Mouse (Mus musculus) liver, embryonic 14.5 days (tissue): ENCODE measurements around the gene Cr2. TPM values are rescaled to one million over a fixed set of nuclear protein-coding genes. Genes with fewer than 3 reads are reported as not detected.

ENCODE experiments used
- ATAC-seq: fragments of 200-750 bp; cut with Nextera tagmentation; 2 replicates; pipeline ENCODE4 v1.8.0; 2017; ENCODE audit warnings: moderate number of reproducible peaks, mild to moderate bottlenecking, moderate library complexity; ENCODE audit not compliant: insufficient read depth
- DNase-seq, 3 experiments: peaks; one replicate each; pipeline ENCODE4 v3.0.0-alpha.2; 2012 to 2013; ENCODE audit warnings: low read depth in 3 of 3, low spot score in 3 of 3
- H3K27ac ChIP-seq: fragments of 300-500 bp; sonication (generic); 2 replicates; pipeline ENCODE4 v1.5.1; 2014; ENCODE audit warnings: moderate library complexity, mild to moderate bottlenecking, control low read depth, inconsistent platforms
- H3K27me3 ChIP-seq: fragments of 300-500 bp; sonication (generic); 2 replicates; pipeline ENCODE4 v1.6.1; 2014; ENCODE audit warnings: mild to moderate bottlenecking, low read length, moderate library complexity; ENCODE audit not compliant: control insufficient read depth, insufficient read depth
- H3K36me3 ChIP-seq: fragments of 300-500 bp; sonication (generic); replicated peaks from 2 replicates; pipeline ENCODE4 v1.6.1; 2014; ENCODE audit warnings: low read depth; ENCODE audit not compliant: control insufficient read depth, insufficient read depth
- H3K4me1 ChIP-seq, 2 experiments: fragments of 200-500 bp in 1 of 2; fragments of 300-500 bp in 1 of 2; sonication (generic) in 1 of 2; replicated peaks; 2 replicates each; pipeline ENCODE4 v1.6.1; 2012 to 2014; ENCODE audit warnings: antibody characterized with exemption in 1 of 2, inconsistent platforms in 1 of 2, low read length in 1 of 2; ENCODE audit not compliant: control insufficient read depth in 2 of 2, insufficient read depth in 2 of 2
- H3K4me2 ChIP-seq: fragments of 300-500 bp; sonication (generic); 2 replicates; pipeline ENCODE4 v1.6.1; 2014; ENCODE audit warnings: low read depth, mild to moderate bottlenecking, control low read depth, moderate library complexity
- H3K4me3 ChIP-seq, 2 experiments: fragments of 200-500 bp in 1 of 2; fragments of 300-500 bp in 1 of 2; sonication (generic) in 1 of 2; 2 replicates each; pipeline ENCODE4 v1.5.1; 2012 to 2014; ENCODE audit warnings: low read depth in 2 of 2, low read length in 2 of 2, mild to moderate bottlenecking in 2 of 2, control low read depth in 1 of 2, inconsistent platforms in 1 of 2, moderate library complexity in 1 of 2; ENCODE audit not compliant: insufficient read depth in 1 of 2
- H3K9ac ChIP-seq: fragments of 300-500 bp; sonication (generic); replicated peaks from 2 replicates; pipeline ENCODE4 v1.6.1; 2014; ENCODE audit warnings: mild to moderate bottlenecking, control low read depth, moderate library complexity
- H3K9me3 ChIP-seq: fragments of 300-500 bp; sonication (generic); 2 replicates; pipeline ENCODE4 v1.6.1; 2016; ENCODE audit warnings: low read length, mixed read lengths; ENCODE audit not compliant: control insufficient read depth
- CTCF ChIP-seq: IDR thresholded peaks from 2 replicates; pipeline ENCODE4 v1.5.1; 2016; ENCODE audit warnings: antibody characterized with exemption, low read depth, control low read depth
- EP300 ChIP-seq: IDR thresholded peaks from 2 replicates; pipeline ENCODE4 v1.6.1; 2016; ENCODE audit warnings: antibody characterized with exemption, low read depth
- WGBS: fragments of 180-500 bp; shearing (Covaris S2); extraction: QIAGEN DNeasy Blood & Tissue Kit; methylation state at CpG from one replicate; pipeline ENCODE4 v1.1.7; 2014; ENCODE audit not compliant: insufficient replicate concordance; 5-methylcytosine and 5-hydroxymethylcytosine counted together
- polyA plus RNA-seq, 2 experiments: library from polyadenylated mRNA; depleted of rRNA in 1 of 2; stranded (reverse) in 1 of 2; unstranded in 1 of 2; fragments of >200 nt; fragmentation: Nextera tagmentation in 1 of 2; extraction: Ambion mirVana in 1 of 2; gene quantifications; 2 replicates each; pipeline versions ENCODE4 v1.2.1 to v1.2.3; 2012 to 2014

Cr2 gene
- polyA plus RNA-seq, 2 experiments, result 0.19 TPM; not detected in 1

DNA sequence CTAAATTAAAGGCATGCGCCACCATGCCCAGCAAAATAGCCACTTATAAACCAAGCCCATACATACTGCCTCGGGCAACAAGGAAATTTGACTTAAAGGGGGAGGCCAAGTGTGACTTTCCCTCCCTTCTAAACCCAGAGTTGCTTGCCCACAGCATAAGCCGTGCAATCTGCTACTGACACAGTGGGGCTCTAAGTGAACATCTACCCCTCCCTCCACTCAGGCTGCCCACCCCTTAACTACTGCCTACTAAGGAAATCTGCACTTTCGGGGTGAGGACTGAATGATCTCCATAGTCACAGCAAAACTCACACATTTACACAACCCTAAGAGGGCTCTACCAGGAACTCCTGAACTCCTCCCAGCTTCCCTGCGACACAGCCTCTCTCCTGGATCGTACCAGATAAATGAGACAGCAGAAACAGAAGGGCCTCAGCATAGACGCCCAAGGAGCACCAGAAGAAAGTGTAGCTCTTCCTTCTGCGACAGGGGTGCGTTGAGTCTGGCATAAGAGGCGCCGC is 84.8 kb downstream of the Cr2 start:
- peak overlapping the region; percentile 72 to 79 for H3K4me3 ChIP-seq
- H3K27me3 ChIP-seq, result no peaks in the 10 kb centered on the region
- peaks cover 8% of the 10 kb centered on the region; the same call in 1 of the 2 replicates for H3K36me3 ChIP-seq
- peak overlapping the region; percentile 98 for H3K27ac ChIP-seq
- DNase-seq (peak; percentile 79 to 91 (median 83)), ATAC-seq (peak; percentile 96)
- TF ChIP-seq CTCF (no peak), EP300 (peak; percentile 55; the same call in 1 of the 2 replicates)
- H3K9me3 ChIP-seq, result no peaks in the 10 kb centered on the region
- WGBS, result 9% methylated on average over 11 of the region's 11 CpGs
- H3K9ac ChIP-seq, result peak overlapping the region; percentile 89
- H3K4me1 ChIP-seq, result peaks cover 34 to 35% of the 10 kb centered on the region in 2 experiments
- H3K4me2 ChIP-seq, result peak overlapping the region; percentile 90

Other genes with a start within 250 kb of the Cr2 start
- gene Cd34, start 237.9 kb downstream of the Cr2 start, polyA plus RNA-seq (2012; rRNA removed), result 5.8 and 7.7 TPM in 2 replicates
- 10.6 and 11.2 TPM in 2 replicates for gene Cd34, start 237.9 kb downstream of the Cr2 start, polyA plus RNA-seq (2014; fragmentation: Nextera tagmentation; extraction: Ambion mirVana)
- 1.2 and 1.5 TPM in 2 replicates for gene Cd46, start 84.5 kb downstream of the Cr2 start, polyA plus RNA-seq (2012; rRNA removed)
- gene Cd46, start 84.5 kb downstream of the Cr2 start, polyA plus RNA-seq (2014; fragmentation: Nextera tagmentation; extraction: Ambion mirVana), result 0.71 and 0.93 TPM in 2 replicates
- 34.4 and 41.4 TPM in 2 replicates for gene Cr1l, start 45.1 kb downstream of the Cr2 start, polyA plus RNA-seq (2012; rRNA removed)
- gene Cr1l, start 45.1 kb downstream of the Cr2 start, polyA plus RNA-seq (2014; fragmentation: Nextera tagmentation; extraction: Ambion mirVana), result 64.2 and 73.4 TPM in 2 replicates